Mouse (Mus musculus) mouse embryonic stem cell (cell line): ENCODE results near the gene Teddm1a.
"Not testable (repeated sequence)": the region's sequence is repeated elsewhere in the genome, so short reads cannot be mapped to it uniquely, and the experiment has no call there.

Source experiments
- in situ Hi-C, 2 experiments: fragments of 300-500 bp; cut with MboI; formaldehyde crosslinking; loops; 1 replicate in 1 of 2; 3 replicates in 1 of 2; pipeline ENCODE4 v1.14.3; 2019 to 2020; ENCODE audit warnings: low sequenced_read_pairs in 2 of 2, low pct_unique_long_range_greater_than_20kb in 1 of 2, mixed read lengths in 1 of 2; ENCODE audit not compliant: unreplicated experiment in 1 of 2

Gene Teddm1a

GRCm38 (mm10) chr1:153891442-153891841 lies at the start of gene Teddm1a:
Gene Teddm1a, plus strand, starts transcription at chr1:153891742.
- in situ Hi-C loops: loop anchor here (10.0 to 25.0 kb wide), 4 partner anchors 171 to 846 kb away; no protein-coding TSS in a partner anchor

- in situ Hi-C loops: no loop called here
These were observed 49.3 kb upstream of the Teddm1a start for GRCm38 (mm10) chr1:153842121-153842740.

GRCm38 (mm10) chr1:153844042-153844441 lies 47.5 kb upstream of the Teddm1a start, which contains the start of gene Rgsl1:
Gene Rgsl1, minus strand, starts transcription at chr1:153844142.
- in situ Hi-C loops: no loop called here

- in situ Hi-C loops: no loop called here
These were observed 45.1 kb upstream of the Teddm1a start for GRCm38 (mm10) chr1:153846420-153846819.

GRCm38 (mm10) chr1:153846867-153847266 lies 44.7 kb upstream of the Teddm1a start:
- in situ Hi-C loops: no loop called here

GRCm38 (mm10) chr1:153852696-153853095 lies 38.8 kb upstream of the Teddm1a start:
- in situ Hi-C loops: not testable (repeated sequence)

- in situ Hi-C loops: no loop called here
These were observed 35.6 kb upstream of the Teddm1a start for GRCm38 (mm10) chr1:153855946-153856345.

- in situ Hi-C loops: no loop called here
These were observed 17.5 kb upstream of the Teddm1a start, which contains the start of gene Teddm1b for GRCm38 (mm10) chr1:153874045-153874444. Gene Teddm1b, plus strand, starts transcription at chr1:153874345.

GRCm38 (mm10) chr1:153880391-153880790 lies 11.2 kb upstream of the Teddm1a start:
- in situ Hi-C loops: loop anchor here in 1 of 2 experiments (25.0 kb wide), 2 partner anchors 182 to 857 kb away; no protein-coding TSS in a partner anchor

- in situ Hi-C loops: loop anchor here in 1 of 2 experiments (25.0 kb wide), 2 partner anchors 176 to 851 kb away; no protein-coding TSS in a partner anchor
These were observed 5.4 kb upstream of the Teddm1a start for GRCm38 (mm10) chr1:153886024-153886633.

- in situ Hi-C loops: loop anchor here (10.0 to 25.0 kb wide), 4 partner anchors 172 to 847 kb away; no protein-coding TSS in a partner anchor
These were observed 1.4 kb upstream of the Teddm1a start for GRCm38 (mm10) chr1:153890121-153890520.

- in situ Hi-C loops: loop anchor here (10.0 to 25.0 kb wide), 4 partner anchors 169 to 844 kb away; no protein-coding TSS in a partner anchor
These were observed 2.2 kb downstream of the Teddm1a start for GRCm38 (mm10) chr1:153893746-153894145.

GRCm38 (mm10) chr1:153894201-153894893 lies 2.8 kb downstream of the Teddm1a start:
- in situ Hi-C loops: loop anchor here (10.0 to 25.0 kb wide), 4 partner anchors 168 to 843 kb away; no protein-coding TSS in a partner anchor

GRCm38 (mm10) chr1:153894979-153895378 lies 3.4 kb downstream of the Teddm1a start:
- in situ Hi-C loops: loop anchor here (10.0 to 25.0 kb wide), 4 partner anchors 167 to 842 kb away; no protein-coding TSS in a partner anchor

- in situ Hi-C loops: loop anchor here (10.0 to 25.0 kb wide), 4 partner anchors 165 to 840 kb away; no protein-coding TSS in a partner anchor
These were observed 5.7 kb downstream of the Teddm1a start for GRCm38 (mm10) chr1:153897196-153897595.

- in situ Hi-C loops: loop anchor here (10.0 to 25.0 kb wide), 4 partner anchors 163 to 838 kb away; no protein-coding TSS in a partner anchor
These were observed 7.6 kb downstream of the Teddm1a start for GRCm38 (mm10) chr1:153898989-153899730.

- in situ Hi-C loops: loop anchor here (10.0 to 25.0 kb wide), 4 partner anchors 162 to 837 kb away; no protein-coding TSS in a partner anchor
These were observed 8.3 kb downstream of the Teddm1a start, which contains the start of the genes Glul and Teddm2 for GRCm38 (mm10) chr1:153899731-153900380. Gene Glul, plus strand, starts transcription at chr1:153899944. Gene Teddm2, minus strand, starts transcription at chr1:153900228.
